Mouse (Mus musculus) layer of hippocampus, postnatal 25 days (tissue): ENCODE data around the gene Elovl7. TPM values are rescaled to one million over a fixed set of nuclear protein-coding genes. Genes with fewer than 3 reads are reported as not detected.

Source experiments
- DNase-seq, 2 experiments: peaks; one replicate each; pipeline ENCODE4 v3.0.0; 2022; ENCODE audit warnings: mixed read lengths in 2 of 2, low spot score in 1 of 2; ENCODE audit errors: extremely low spot score in 1 of 2
- total RNA-seq, 2 experiments: library from RNA; stranded (reverse); gene quantifications; 2 replicates each; pipeline ENCODE4 v1.2.3; 2021

The Elovl7 gene
- total RNA-seq, 2 experiments from 2014 or later = 10.4 to 12.0 TPM

DNA sequence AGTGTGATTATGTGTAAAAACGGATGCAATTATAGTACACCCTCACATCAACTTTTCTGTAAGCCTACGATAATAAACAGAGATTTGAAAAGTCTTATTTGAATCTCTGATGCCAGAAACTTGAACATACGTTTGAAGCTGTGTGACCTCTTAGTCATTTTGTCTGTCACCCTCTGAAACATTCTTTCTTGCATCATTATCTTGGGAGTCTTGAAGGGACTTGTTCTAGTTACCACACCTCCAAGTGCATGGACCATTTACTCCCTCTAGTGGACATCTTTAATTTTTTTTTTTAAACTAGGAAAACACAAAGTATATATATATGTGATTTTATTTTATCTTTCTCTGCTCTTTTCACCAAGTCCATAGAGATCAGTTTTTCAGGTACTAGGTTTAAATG is 115.5 kb downstream of the Elovl7 start:
- no peak for DNase-seq

Other genes starting within 250 kb of the Elovl7 start
- 10 to 100 TPM; 60.2 to 60.4 TPM for gene Smim15, start 170.0 kb upstream of the Elovl7 start, total RNA-seq
- gene Ndufaf2, start 55.8 kb upstream of the Elovl7 start, total RNA-seq = 10 to 100 TPM; 21.2 to 22.1 TPM
- gene Ercc8, start 55.7 kb upstream of the Elovl7 start, total RNA-seq = 10 to 100 TPM; 16.9 to 18.4 TPM
- 1 to 10 TPM; 1.1 TPM for gene Depdc1b, start 101.9 kb downstream of the Elovl7 start, total RNA-seq
- gene Pde4d, start 235.5 kb downstream of the Elovl7 start, total RNA-seq = 10 to 100 TPM; 65.3 to 69.6 TPM